Mouse (Mus musculus) heart, embryonic 10.5 days (tissue): ENCODE results near the gene Inca1. TPM values are rescaled to one million over a fixed set of nuclear protein-coding genes. Genes with fewer than 3 reads are reported as not detected.

Experiments
- DNase-seq: peaks from one replicate; pipeline ENCODE4 v3.0.0-alpha.2; 2017; ENCODE audit warnings: low spot score
- H3K27ac ChIP-seq: fragments of 300-500 bp; sonication (generic); 2 replicates; pipeline ENCODE4 v1.5.1; 2016; ENCODE audit warnings: mild to moderate bottlenecking
- H3K27me3 ChIP-seq: fragments of 300-500 bp; sonication (generic); 2 replicates; pipeline ENCODE4 v1.6.1; 2016; ENCODE audit warnings: mild to moderate bottlenecking; ENCODE audit not compliant: poor library complexity, insufficient read depth, severe bottlenecking
- H3K36me3 ChIP-seq: fragments of 300-500 bp; sonication (generic); 2 replicates; pipeline ENCODE4 v1.6.1; 2016; ENCODE audit warnings: mild to moderate bottlenecking, moderate library complexity
- H3K4me1 ChIP-seq: fragments of 300-500 bp; sonication (generic); 2 replicates; pipeline ENCODE4 v1.6.1; 2016; ENCODE audit warnings: mild to moderate bottlenecking
- H3K4me3 ChIP-seq: fragments of 300-500 bp; sonication (generic); 2 replicates; pipeline ENCODE4 v1.5.1; 2016; ENCODE audit warnings: mild to moderate bottlenecking, moderate library complexity
- H3K9me3 ChIP-seq: fragments of 300-500 bp; sonication (generic); 2 replicates; pipeline ENCODE4 v1.6.1; 2016; ENCODE audit warnings: mild to moderate bottlenecking, moderate library complexity
- WGBS: fragments of 180-500 bp; shearing (Covaris S2); methylation state at CpG from one replicate; pipeline ENCODE4 v1.1.7; 2016; 5-methylcytosine and 5-hydroxymethylcytosine counted together
- polyA plus RNA-seq: library from polyadenylated mRNA; unstranded; fragments of >200 nt; fragmentation: Nextera tagmentation; extraction: Ambion mirVana; gene quantifications from 2 replicates; pipeline ENCODE4 v1.2.1, GENCODE M21; 2016

Gene Inca1
- polyA plus RNA-seq, 1 experiment from 2014 or later, result 1.6 TPM

GRCm38 (mm10) chr11:70674501-70674900 is 25.5 kb downstream of the Inca1 start:
- DNase-seq, result no peak
- WGBS, result 60% methylated on average over 11 of the region's 11 CpGs
- peaks cover 33% of the 10 kb centered on the region for H3K4me1 ChIP-seq
- H3K27ac ChIP-seq, result no peak overlapping the region
- no peak overlapping the region for H3K4me3 ChIP-seq
- H3K27me3 ChIP-seq, result no peaks in the 10 kb centered on the region
- H3K36me3 ChIP-seq, result peaks cover 54% of the 10 kb centered on the region
- H3K9me3 ChIP-seq, result no peaks in the 10 kb centered on the region

GRCm38 (mm10) chr11:70674014-70674413 is 25.9 kb downstream of the Inca1 start:
- WGBS, result 84% methylated on average over 6 of the region's 6 CpGs
- no peak overlapping the region for H3K27ac ChIP-seq
- peaks cover 50% of the 10 kb centered on the region for H3K36me3 ChIP-seq
- H3K9me3 ChIP-seq, result no peaks in the 10 kb centered on the region
- H3K4me3 ChIP-seq, result no peak overlapping the region
- no peaks in the 10 kb centered on the region for H3K27me3 ChIP-seq
- H3K4me1 ChIP-seq, result peaks cover 33% of the 10 kb centered on the region
- DNase-seq, result no peak

- Histone ChIP-seq H3K27ac (peak overlapping the region; percentile 96; the same call in 1 of the 2 replicates), H3K36me3 (peaks cover 47% of the 10 kb centered on the region), H3K9me3 (no peaks in the 10 kb centered on the region), H3K4me3 (0 out of 2 replicates have a peak overlapping the region, but pooled peaks have one; percentile 77), H3K4me1 (peaks cover 41% of the 10 kb centered on the region), H3K27me3 (no peaks in the 10 kb centered on the region)
- DNase-seq, result no peak
- WGBS, result 81% methylated on average over 16 of the region's 16 CpGs
These were observed 28.5 kb downstream of the Inca1 start for GRCm38 (mm10) chr11:70671333-70672047.

- Histone ChIP-seq H3K36me3 (peaks cover 44% of the 10 kb centered on the region), H3K27me3 (no peaks in the 10 kb centered on the region), H3K9me3 (no peaks in the 10 kb centered on the region), H3K4me3 (peak overlapping the region; percentile 77), H3K27ac (peak overlapping the region; percentile 96), H3K4me1 (peaks cover 41% of the 10 kb centered on the region)
- DNase-seq, result no peak
- 51% methylated on average over 14 of the region's 14 CpGs for WGBS
These were observed 29.5 kb downstream of the Inca1 start for GRCm38 (mm10) chr11:70670483-70670882.

GRCm38 (mm10) chr11:70669582-70670345 is 30.2 kb downstream of the Inca1 start:
- Histone ChIP-seq H3K4me1 (peaks cover 41% of the 10 kb centered on the region), H3K27me3 (no peaks in the 10 kb centered on the region), H3K36me3 (peaks cover 45% of the 10 kb centered on the region), H3K4me3 (peak overlapping the region; percentile 77), H3K9me3 (no peaks in the 10 kb centered on the region), H3K27ac (peak overlapping the region; percentile 96)
- peak; percentile 94 for DNase-seq
- under 1% methylated on average over 31 of the region's 31 CpGs for WGBS

GRCm38 (mm10) chr11:70668771-70669505 is 31.0 kb downstream of the Inca1 start, which contains the start of gene Spag7:
Gene Spag7, minus strand, starts transcription at chr11:70669416.
- H3K27ac ChIP-seq, result peak within 1 kb of the TSS; percentile 96
- H3K4me3 ChIP-seq, result peak within 1 kb of the TSS; percentile 77
- H3K36me3 ChIP-seq, result peaks cover 46% of the 10 kb centered on the region
- peaks cover 42% of the 10 kb centered on the region for H3K4me1 ChIP-seq
- WGBS, result under 1% methylated on average over 44 of the region's 44 CpGs
- no peaks in the 10 kb centered on the region for H3K9me3 ChIP-seq
- DNase-seq, result peak; percentile 100
- no peaks in the 10 kb centered on the region for H3K27me3 ChIP-seq

GRCm38 (mm10) chr11:70668335-70668770 is 31.6 kb downstream of the Inca1 start:
- Histone ChIP-seq H3K27me3 (no peaks in the 10 kb centered on the region), H3K4me3 (peak overlapping the region; percentile 77), H3K9me3 (no peaks in the 10 kb centered on the region), H3K36me3 (peaks cover 47% of the 10 kb centered on the region), H3K27ac (peak overlapping the region; percentile 96), H3K4me1 (peaks cover 44% of the 10 kb centered on the region)
- no peak for DNase-seq
- 1% methylated on average over 15 of the region's 15 CpGs for WGBS

- Histone ChIP-seq H3K27me3 (no peaks in the 10 kb centered on the region), H3K4me3 (peak overlapping the region; percentile 77), H3K36me3 (peaks cover 53% of the 10 kb centered on the region), H3K9me3 (no peaks in the 10 kb centered on the region), H3K27ac (peak overlapping the region; percentile 96), H3K4me1 (peaks cover 44% of the 10 kb centered on the region)
- no peak for DNase-seq
- 77% methylated on average over 14 of the region's 14 CpGs for WGBS
These were observed 32.4 kb downstream of the Inca1 start for GRCm38 (mm10) chr11:70667271-70668150.

GRCm38 (mm10) chr11:70666687-70667086 is 33.3 kb downstream of the Inca1 start:
- no peaks in the 10 kb centered on the region for H3K27me3 ChIP-seq
- H3K4me1 ChIP-seq, result peaks cover 36% of the 10 kb centered on the region
- no peaks in the 10 kb centered on the region for H3K9me3 ChIP-seq
- H3K4me3 ChIP-seq, result no peak overlapping the region
- no peak for DNase-seq
- WGBS, result 92% methylated on average over 8 of the region's 8 CpGs
- no peak overlapping the region for H3K27ac ChIP-seq
- peaks cover 56% of the 10 kb centered on the region for H3K36me3 ChIP-seq

GRCm38 (mm10) chr11:70664741-70665140 is 35.2 kb downstream of the Inca1 start:
- no peak overlapping the region for H3K27ac ChIP-seq
- H3K4me1 ChIP-seq, result peaks cover 27% of the 10 kb centered on the region
- no peak for DNase-seq
- no peaks in the 10 kb centered on the region for H3K9me3 ChIP-seq
- H3K4me3 ChIP-seq, result no peak overlapping the region
- WGBS, result 90% methylated on average over 9 of the region's 9 CpGs
- H3K27me3 ChIP-seq, result no peaks in the 10 kb centered on the region
- H3K36me3 ChIP-seq, result peaks cover 73% of the 10 kb centered on the region

- no peaks in the 10 kb centered on the region for H3K27me3 ChIP-seq
- H3K4me3 ChIP-seq, result no peak overlapping the region
- H3K4me1 ChIP-seq, result peaks cover 32% of the 10 kb centered on the region
- DNase-seq, result no peak
- H3K9me3 ChIP-seq, result no peaks in the 10 kb centered on the region
- no peak overlapping the region for H3K27ac ChIP-seq
- WGBS, result 88% methylated on average over 6 of the region's 6 CpGs
- peaks cover 80% of the 10 kb centered on the region for H3K36me3 ChIP-seq
These were observed 36.0 kb downstream of the Inca1 start for GRCm38 (mm10) chr11:70663957-70664356.

GRCm38 (mm10) chr11:70663101-70663500 is 36.9 kb downstream of the Inca1 start:
- peaks cover 84% of the 10 kb centered on the region for H3K36me3 ChIP-seq
- H3K27me3 ChIP-seq, result no peaks in the 10 kb centered on the region
- H3K4me3 ChIP-seq, result no peak overlapping the region
- no peak for DNase-seq
- H3K4me1 ChIP-seq, result peaks cover 39% of the 10 kb centered on the region
- WGBS, result 87% methylated on average over 8 of the region's 8 CpGs
- H3K27ac ChIP-seq, result no peak overlapping the region
- H3K9me3 ChIP-seq, result no peaks in the 10 kb centered on the region
